Mouse (Mus musculus) midbrain, embryonic 11.5 days (tissue): Measurements from ENCODE around the gene Plekhg1. TPM values are rescaled to one million over a fixed set of nuclear protein-coding genes. Genes with fewer than 3 reads are reported as not detected.
A peak's percentile ranks its signal among the peaks of the same experiment; 100 is the strongest.

Experiments
- ATAC-seq: fragments of 200-750 bp; cut with Nextera tagmentation; 2 replicates; pipeline ENCODE4 v1.8.0; 2017; ENCODE audit warnings: moderate TSS enrichment, moderate library complexity; ENCODE audit not compliant: low FRiP score
- DNase-seq: peaks from one replicate; pipeline ENCODE4 v3.0.0; 2015; ENCODE audit warnings: low spot score; ENCODE audit errors: missing footprints
- H3K27ac ChIP-seq: fragments of 300-500 bp; sonication (generic); 2 replicates; pipeline ENCODE4 v1.5.1; 2014; ENCODE audit warnings: low read depth, low read length
- H3K27me3 ChIP-seq: fragments of 300-500 bp; sonication (generic); 2 replicates; pipeline ENCODE4 v1.6.1; 2014; ENCODE audit warnings: mild to moderate bottlenecking, low read length, moderate library complexity, mixed read lengths; ENCODE audit not compliant: control insufficient read depth, insufficient read depth
- H3K36me3 ChIP-seq: fragments of 300-500 bp; sonication (generic); 2 replicates; pipeline ENCODE4 v1.6.1; 2014; ENCODE audit warnings: mild to moderate bottlenecking, low read length, moderate library complexity, mixed read lengths; ENCODE audit not compliant: control insufficient read depth, insufficient read depth
- H3K4me1 ChIP-seq: fragments of 300-500 bp; sonication (generic); 2 replicates; pipeline ENCODE4 v1.6.1; 2014; ENCODE audit warnings: low read length; ENCODE audit not compliant: control insufficient read depth, insufficient read depth
- H3K4me2 ChIP-seq: fragments of 300-500 bp; sonication (generic); 2 replicates; pipeline ENCODE4 v1.6.1; 2014; ENCODE audit warnings: mild to moderate bottlenecking, moderate library complexity
- H3K4me3 ChIP-seq: fragments of 300-500 bp; sonication (generic); 2 replicates; pipeline ENCODE4 v1.5.1; 2014; ENCODE audit warnings: low read depth, low read length
- H3K9ac ChIP-seq: fragments of 300-500 bp; sonication (generic); 2 replicates; pipeline ENCODE4 v1.6.1; 2014; ENCODE audit warnings: low read length
- H3K9me3 ChIP-seq: fragments of 300-500 bp; sonication (generic); 2 replicates; pipeline ENCODE4 v1.6.1; 2016; ENCODE audit warnings: low read length; ENCODE audit not compliant: control insufficient read depth
- whole genome bisulfite sequencing: fragments of 180-500 bp; shearing (Covaris S2); extraction: QIAGEN DNeasy Blood & Tissue Kit; methylation state at CpG from one replicate; pipeline ENCODE4 v1.1.7; 2014; 5-methylcytosine and 5-hydroxymethylcytosine counted together
- polyA plus RNA-seq: library from polyadenylated mRNA; unstranded; fragments of >200 nt; fragmentation: Nextera tagmentation; extraction: Ambion mirVana; gene quantifications from 2 replicates; pipeline ENCODE4 v1.2.1, GENCODE M21; 2014

Gene Plekhg1
- polyA plus RNA-seq, 1 experiment from 2014 or later, result 16.8 TPM

GRCm38 (mm10) chr10:3706231-3706630 is 33.9 kb upstream of the Plekhg1 start:
- WGBS, result 87% methylated on average over 4 of the region's 4 CpGs
- Histone ChIP-seq H3K9me3 (no peaks in the 10 kb centered on the region), H3K27me3 (no peaks in the 10 kb centered on the region), H3K4me3 (no peak overlapping the region), H3K9ac (no peak overlapping the region), H3K4me2 (no peak overlapping the region), H3K4me1 (no peaks in the 10 kb centered on the region), H3K36me3 (no peaks in the 10 kb centered on the region), H3K27ac (no peak overlapping the region)
- no peak for ATAC-seq
- DNase-seq, result no peak

GRCm38 (mm10) chr10:3710081-3710480 is 30.1 kb upstream of the Plekhg1 start:
- H3K4me3 ChIP-seq, result no peak overlapping the region
- no peaks in the 10 kb centered on the region for H3K4me1 ChIP-seq
- no peak for ATAC-seq
- H3K4me2 ChIP-seq, result no peak overlapping the region
- 94% methylated on average over 3 of the region's 3 CpGs for WGBS
- H3K27ac ChIP-seq, result no peak overlapping the region
- H3K9ac ChIP-seq, result no peak overlapping the region
- no peaks in the 10 kb centered on the region for H3K9me3 ChIP-seq
- peak; percentile 51 for DNase-seq
- H3K27me3 ChIP-seq, result no peaks in the 10 kb centered on the region
- H3K36me3 ChIP-seq, result no peaks in the 10 kb centered on the region

GRCm38 (mm10) chr10:3715302-3715943 is 24.7 kb upstream of the Plekhg1 start:
- ATAC-seq (no peak), DNase-seq (peak; percentile 33)
- H3K27me3 ChIP-seq, result no peaks in the 10 kb centered on the region
- H3K27ac ChIP-seq, result no peak overlapping the region
- H3K4me3 ChIP-seq, result no peak overlapping the region
- H3K36me3 ChIP-seq, result no peaks in the 10 kb centered on the region
- H3K4me1 ChIP-seq, result no peaks in the 10 kb centered on the region
- no peaks in the 10 kb centered on the region for H3K9me3 ChIP-seq
- H3K9ac ChIP-seq, result no peak overlapping the region
- no peak overlapping the region for H3K4me2 ChIP-seq
- 86% methylated on average over 3 of the region's 3 CpGs for WGBS

- no peak for ATAC-seq
- 77% methylated on average over 16 of the region's 16 CpGs for WGBS
Measured at GRCm38 (mm10) chr10:3718021-3718865, 21.9 kb upstream of the Plekhg1 start.

DNA sequence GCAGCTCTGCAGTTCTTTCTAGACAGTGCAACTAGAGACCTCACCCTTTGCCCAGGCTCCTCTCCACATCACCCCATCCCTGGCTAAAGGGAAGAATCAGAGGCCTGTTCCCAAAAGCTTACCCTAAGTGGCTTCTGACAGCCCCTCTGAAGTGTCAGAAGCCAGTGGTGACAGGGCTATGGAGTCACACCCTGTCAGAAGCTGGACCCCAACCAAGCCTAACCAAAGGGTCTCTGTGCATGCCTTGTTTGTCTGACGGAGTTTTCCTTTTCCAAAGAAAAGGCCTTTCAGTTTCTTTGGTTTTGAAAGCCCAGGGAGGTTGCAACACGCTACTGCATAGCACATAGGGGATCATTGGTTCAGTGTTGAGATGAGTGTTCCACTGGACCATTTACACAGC is 19.9 kb upstream of the Plekhg1 start:
- ATAC-seq (no peak), DNase-seq (peak; percentile 60)
- H3K27me3 ChIP-seq, result no peaks in the 10 kb centered on the region
- H3K4me1 ChIP-seq, result peaks cover 8% of the 10 kb centered on the region
- no peak overlapping the region for H3K27ac ChIP-seq
- H3K36me3 ChIP-seq, result no peaks in the 10 kb centered on the region
- 79% methylated on average over 2 of the region's 2 CpGs for WGBS
- no peak overlapping the region for H3K4me3 ChIP-seq
- no peak overlapping the region for H3K4me2 ChIP-seq
- H3K9me3 ChIP-seq, result no peaks in the 10 kb centered on the region
- H3K9ac ChIP-seq, result no peak overlapping the region

More at GRCm38 (mm10) chr10:3718021-3718865, 21.9 kb upstream of the Plekhg1 start:
- Histone ChIP-seq H3K4me1 (peaks cover 8% of the 10 kb centered on the region), H3K27me3 (no peaks in the 10 kb centered on the region), H3K4me2 (no peak overlapping the region), H3K9me3 (no peaks in the 10 kb centered on the region), H3K9ac (no peak overlapping the region), H3K4me3 (no peak overlapping the region), H3K36me3 (no peaks in the 10 kb centered on the region), H3K27ac (no peak overlapping the region)
- peak; percentile 70 for DNase-seq

DNA sequence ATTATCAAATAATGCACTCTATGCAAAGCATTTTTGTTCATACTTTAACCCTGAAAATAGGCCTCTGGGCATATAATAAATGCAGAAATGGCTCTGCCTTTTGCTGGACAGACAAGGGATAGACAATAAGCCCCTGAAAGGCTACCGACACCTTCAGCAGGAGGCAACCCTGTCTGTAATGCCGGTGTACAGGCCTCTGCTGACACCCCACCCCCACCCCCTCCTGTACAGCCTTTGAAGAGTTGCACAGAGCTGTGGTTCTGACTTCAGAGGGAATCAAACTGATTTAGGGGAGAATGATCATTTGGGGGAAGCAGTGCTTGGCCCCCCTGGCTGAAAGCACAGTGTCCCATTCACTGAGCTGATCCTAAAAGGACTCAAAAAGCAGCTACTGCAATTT is 17.8 kb upstream of the Plekhg1 start:
- Histone ChIP-seq H3K4me2 (no peak overlapping the region), H3K9ac (no peak overlapping the region), H3K4me3 (no peak overlapping the region), H3K27ac (no peak overlapping the region), H3K27me3 (no peaks in the 10 kb centered on the region), H3K4me1 (peaks cover 8% of the 10 kb centered on the region), H3K9me3 (no peaks in the 10 kb centered on the region), H3K36me3 (no peaks in the 10 kb centered on the region)
- 23% methylated on average over 2 of the region's 2 CpGs for WGBS
- ATAC-seq, result peak; percentile 67
- DNase-seq, result peak; percentile 85

DNA sequence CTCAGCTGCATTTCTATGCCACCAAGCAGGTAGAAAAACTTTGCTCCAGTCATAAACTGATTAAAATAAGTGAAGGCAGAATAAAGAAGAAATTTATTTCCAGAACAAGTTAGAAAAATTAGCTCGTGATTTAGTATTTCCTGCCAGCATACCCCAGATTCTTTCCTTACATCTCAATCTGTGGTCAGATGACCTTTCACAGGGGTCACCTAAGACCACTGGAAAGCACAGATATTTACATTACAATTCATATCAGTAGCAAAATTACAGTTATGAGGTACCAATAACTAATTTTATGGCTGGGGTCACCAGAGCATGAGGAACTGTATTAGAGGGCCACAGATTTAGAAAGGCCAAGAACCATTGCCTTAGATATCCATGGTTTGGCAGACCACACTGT is 15.5 kb upstream of the Plekhg1 start:
- Histone ChIP-seq H3K4me3 (no peak overlapping the region), H3K9ac (no peak overlapping the region), H3K27me3 (no peaks in the 10 kb centered on the region), H3K27ac (no peak overlapping the region), H3K4me2 (no peak overlapping the region), H3K4me1 (peaks cover 8% of the 10 kb centered on the region), H3K9me3 (no peaks in the 10 kb centered on the region), H3K36me3 (no peaks in the 10 kb centered on the region)
- DNase-seq (peak; percentile 56), ATAC-seq (no peak)
- 74% methylated on average over 1 of the region's 1 CpGs for WGBS

GRCm38 (mm10) chr10:3729666-3730065 is 10.5 kb upstream of the Plekhg1 start:
- no peak overlapping the region for H3K9ac ChIP-seq
- no peak overlapping the region for H3K4me2 ChIP-seq
- no peak overlapping the region for H3K4me3 ChIP-seq
- H3K9me3 ChIP-seq, result no peaks in the 10 kb centered on the region
- peak; percentile 21 for DNase-seq
- no peak overlapping the region for H3K27ac ChIP-seq
- ATAC-seq, result no peak
- H3K36me3 ChIP-seq, result no peaks in the 10 kb centered on the region
- H3K27me3 ChIP-seq, result no peaks in the 10 kb centered on the region
- WGBS, result 59% methylated on average over 3 of the region's 3 CpGs
- H3K4me1 ChIP-seq, result no peaks in the 10 kb centered on the region

- Histone ChIP-seq H3K4me1 (no peaks in the 10 kb centered on the region), H3K9me3 (no peaks in the 10 kb centered on the region), H3K27me3 (no peaks in the 10 kb centered on the region), H3K36me3 (no peaks in the 10 kb centered on the region), H3K4me3 (no peak overlapping the region), H3K9ac (no peak overlapping the region), H3K27ac (no peak overlapping the region), H3K4me2 (no peak overlapping the region)
- DNase-seq (peak; percentile 17), ATAC-seq (no peak)
- 50% methylated on average over 4 of the region's 4 CpGs for WGBS
Measured at GRCm38 (mm10) chr10:3730314-3730713, 9.8 kb upstream of the Plekhg1 start.
